Mouse (Mus musculus) brain, embryonic 14.5 days (tissue): ENCODE data around the gene Tmem38b. TPM values are rescaled to one million over a fixed set of nuclear protein-coding genes. Genes with fewer than 3 reads are reported as not detected.

Source experiments
- DNase-seq: peaks from one replicate; pipeline ENCODE4 v3.0.0-alpha.2; 2011; ENCODE audit warnings: low read depth
- CTCF ChIP-seq: fragments of 200-500 bp; IDR thresholded peaks from 2 replicates; pipeline ENCODE4 v1.5.1; 2012; ENCODE audit warnings: inconsistent platforms, mild to moderate bottlenecking, moderate library complexity, borderline replicate concordance; ENCODE audit not compliant: insufficient read depth, insufficient read length; ENCODE audit errors: extremely low read depth
- POLR2A ChIP-seq: fragments of 200-500 bp; IDR thresholded peaks from 2 replicates; pipeline ENCODE4 v1.6.1; 2012; ENCODE audit warnings: mild to moderate bottlenecking, inconsistent platforms, borderline replicate concordance; ENCODE audit not compliant: poor library complexity, insufficient read depth, insufficient read length, severe bottlenecking; ENCODE audit errors: extremely low read depth
- polyA plus RNA-seq: library from polyadenylated mRNA; depleted of rRNA; stranded (reverse); fragments of >200 nt; gene quantifications from 2 replicates; pipeline ENCODE4 v1.2.3, GENCODE M21; 2012; rRNA removed

The Tmem38b gene
- 3.6 and 7.0 TPM in 2 replicates for polyA plus RNA-seq

- peak; percentile 47 for TF ChIP-seq CTCF
- TF ChIP-seq POLR2A = peak; percentile 89
- DNase-seq = peak; percentile 86
These were observed at the start of gene Tmem38b for GRCm38 (mm10) chr4:53825821-53826605. Gene Tmem38b, plus strand, starts transcription at chr4:53826045.

DNA sequence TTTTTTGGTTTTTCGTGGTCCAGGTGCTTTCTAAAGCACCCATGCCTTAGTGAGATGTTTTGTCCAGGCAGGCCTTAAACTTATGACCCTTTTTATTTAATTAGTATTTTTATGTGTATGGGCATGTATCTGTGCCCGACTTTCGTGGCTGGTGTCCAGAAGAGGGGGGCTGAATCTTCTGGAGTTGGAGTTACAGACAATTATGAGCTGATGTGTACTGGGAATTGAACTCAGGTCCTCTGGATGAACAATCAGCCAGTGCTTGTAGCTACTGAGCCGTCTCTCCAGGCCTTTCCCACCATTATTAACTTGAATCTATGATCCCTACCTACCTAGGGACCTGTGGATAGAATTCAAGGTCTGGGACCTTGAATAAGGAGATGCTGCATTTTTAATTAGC, 44.4 kb upstream of the Tmem38b start:
- DNase-seq = no peak
- no peak for TF ChIP-seq CTCF
- TF ChIP-seq POLR2A = no peak

- TF ChIP-seq CTCF (no peak), POLR2A (no peak)
- peak; percentile 67 for DNase-seq
These were observed 43.4 kb upstream of the Tmem38b start for GRCm38 (mm10) chr4:53782216-53783070.

GRCm38 (mm10) chr4:53785746-53786398, 40.0 kb upstream of the Tmem38b start:
- no peak for DNase-seq
- TF ChIP-seq CTCF = no peak

DNA sequence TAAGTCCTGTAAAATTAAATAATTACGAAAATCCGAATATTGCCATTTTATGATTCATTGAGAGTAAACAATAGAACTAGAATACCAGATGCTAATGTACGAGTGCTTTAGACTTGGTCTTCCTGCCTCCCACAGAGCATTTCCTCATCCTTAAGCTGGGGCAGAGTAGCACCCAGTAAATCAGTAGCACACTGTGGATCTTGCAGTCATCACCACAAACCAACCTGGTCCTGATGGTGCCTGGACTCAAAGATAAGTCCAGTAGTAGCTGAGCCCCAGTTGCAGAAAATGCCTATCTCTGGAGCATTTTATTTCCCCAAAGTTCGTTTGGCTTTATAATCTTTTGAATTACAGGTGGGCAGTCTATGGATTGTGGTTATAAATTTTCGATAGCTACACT, 39.0 kb upstream of the Tmem38b start:
- TF ChIP-seq CTCF (no peak), POLR2A (no peak)
- no peak for DNase-seq

DNA sequence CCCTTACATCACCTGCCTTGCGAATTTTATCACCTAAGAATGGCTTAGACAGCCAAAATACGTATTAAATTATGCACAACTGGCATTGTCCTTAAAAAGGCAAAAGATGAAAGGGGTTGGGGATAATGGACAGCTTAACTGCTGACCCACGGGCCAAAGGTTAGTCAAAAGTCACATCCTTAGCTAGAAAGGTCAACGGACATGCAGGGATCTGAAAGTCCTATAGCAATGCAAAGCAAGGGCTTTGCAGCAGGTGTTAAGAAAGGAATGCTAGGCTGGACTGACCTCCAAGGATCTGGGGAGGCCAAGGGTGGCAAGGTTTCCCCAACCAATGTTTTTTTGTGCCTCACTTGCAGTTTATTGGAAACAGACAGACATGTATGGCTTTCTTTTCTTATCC, 36.5 kb upstream of the Tmem38b start:
- TF ChIP-seq POLR2A (no peak), CTCF (no peak)

DNA sequence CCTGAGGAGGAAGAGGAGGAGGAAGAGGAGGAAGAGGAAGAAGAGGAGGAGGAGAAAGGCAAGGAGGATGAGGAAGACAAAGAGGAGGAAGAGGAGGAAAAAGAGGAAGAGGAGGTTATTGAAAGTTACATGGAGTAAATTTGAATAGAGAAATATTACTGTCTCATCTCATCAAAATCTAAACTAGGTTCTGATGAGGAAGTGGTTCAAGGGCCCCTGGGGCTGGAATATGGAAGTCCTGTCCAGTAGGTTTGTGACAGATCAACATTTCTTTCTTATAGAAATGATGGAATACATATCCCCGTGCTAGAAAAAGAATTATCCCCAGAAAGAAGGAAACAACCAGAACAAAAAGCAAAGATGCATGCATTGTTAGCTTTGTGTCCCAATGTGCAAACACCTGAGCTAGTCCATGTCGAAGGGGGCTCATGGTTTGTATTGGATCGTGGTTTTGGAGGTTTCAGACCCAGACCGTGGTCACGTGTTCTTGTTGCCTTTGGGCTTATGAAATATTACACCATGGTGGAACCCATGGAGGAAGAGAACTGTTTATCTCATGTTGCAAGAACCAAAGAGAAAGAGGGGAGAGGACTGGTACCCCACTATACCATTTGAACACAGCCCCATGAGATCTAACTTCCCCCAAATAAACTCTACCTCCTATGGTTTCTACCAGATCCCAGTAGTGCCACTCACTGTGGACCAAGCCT, 31.4 kb upstream of the Tmem38b start:
- TF ChIP-seq POLR2A = no peak
- TF ChIP-seq CTCF = no peak
- no peak for DNase-seq

More for the DNA sequence above, 36.5 kb upstream of the Tmem38b start:
- DNase-seq = no peak

DNA sequence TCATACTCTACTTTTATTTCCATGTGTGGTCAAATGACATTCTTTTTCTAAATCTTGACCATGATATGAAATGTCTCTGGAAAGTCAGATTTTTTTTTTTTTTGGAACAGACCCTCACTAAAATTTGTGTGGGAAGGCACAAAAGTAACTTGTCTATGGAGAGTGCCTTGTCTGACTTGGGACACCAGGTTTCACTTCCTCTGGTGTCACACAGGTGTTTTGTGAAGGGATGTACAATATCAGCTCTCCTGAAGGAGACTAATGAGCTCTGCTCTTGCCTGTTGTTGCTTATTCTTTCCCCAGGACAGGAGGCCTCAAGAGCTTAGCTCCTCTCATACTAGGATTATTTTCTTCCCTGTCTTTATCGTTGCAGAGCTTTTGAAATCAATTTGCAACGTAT, 30.8 kb upstream of the Tmem38b start:
- DNase-seq = no peak
- TF ChIP-seq POLR2A (no peak), CTCF (no peak)

DNA sequence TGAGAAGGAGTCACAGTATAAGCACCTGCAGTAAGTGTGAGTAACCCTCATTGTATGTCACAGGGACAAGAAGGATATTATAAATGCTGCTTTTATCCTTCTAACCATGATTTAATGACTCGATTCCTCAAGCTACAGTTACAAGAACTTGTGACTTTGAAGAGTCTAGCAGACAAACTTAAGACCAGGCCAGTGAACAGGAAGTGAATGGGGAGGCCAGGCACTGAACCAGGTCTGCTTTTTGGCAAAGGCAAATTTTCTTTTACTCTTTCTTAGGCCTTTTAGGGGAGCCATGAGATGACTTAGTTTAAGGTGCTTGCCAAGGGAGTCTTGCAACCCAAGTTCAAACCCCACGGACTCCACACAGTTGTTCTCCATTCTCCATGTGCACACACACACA, 30.1 kb upstream of the Tmem38b start:
- no peak for TF ChIP-seq CTCF
- TF ChIP-seq POLR2A = no peak
- DNase-seq = no peak

GRCm38 (mm10) chr4:53796865-53797772, 28.7 kb upstream of the Tmem38b start:
- peak; percentile 90 for DNase-seq
- TF ChIP-seq POLR2A (no peak), CTCF (no peak)
